Mouse (Mus musculus) G1E (cell line): ENCODE measurements at regions not wholly inside any gene's neighbourhood (a gene's known extent, or its start where the extent isn't known, plus 50 kb on each side); places are given as distances from the start of the nearest gene placed in this dataset.

Experiments
- CTCF ChIP-seq: IDR thresholded peaks from 2 replicates; pipeline ENCODE4 v1.5.1; 2012; ENCODE audit warnings: low read depth, low read length, inconsistent platforms, mixed read lengths
- GATA1 ChIP-seq: IDR thresholded peaks from 2 replicates; pipeline ENCODE4 v1.6.1; 2012; ENCODE audit warnings: borderline replicate concordance, low read length, inconsistent platforms, mixed read lengths
- POLR2AphosphoS5 ChIP-seq: IDR thresholded peaks from 2 replicates; pipeline ENCODE4 v1.6.1; 2012; ENCODE audit warnings: low read depth, low read length, inconsistent platforms; ENCODE audit not compliant: insufficient replicate concordance

- no peak for TF ChIP-seq CTCF
- no peak for TF ChIP-seq GATA1
- TF ChIP-seq POLR2AphosphoS5, result no peak
These were observed 63.8 kb upstream of the Wnt7b start for GRCm38 (mm10) chr15:85645971-85646638.
